ENCODE assay signal across 23 mouse cellular contexts in the genomic region with DNA sequence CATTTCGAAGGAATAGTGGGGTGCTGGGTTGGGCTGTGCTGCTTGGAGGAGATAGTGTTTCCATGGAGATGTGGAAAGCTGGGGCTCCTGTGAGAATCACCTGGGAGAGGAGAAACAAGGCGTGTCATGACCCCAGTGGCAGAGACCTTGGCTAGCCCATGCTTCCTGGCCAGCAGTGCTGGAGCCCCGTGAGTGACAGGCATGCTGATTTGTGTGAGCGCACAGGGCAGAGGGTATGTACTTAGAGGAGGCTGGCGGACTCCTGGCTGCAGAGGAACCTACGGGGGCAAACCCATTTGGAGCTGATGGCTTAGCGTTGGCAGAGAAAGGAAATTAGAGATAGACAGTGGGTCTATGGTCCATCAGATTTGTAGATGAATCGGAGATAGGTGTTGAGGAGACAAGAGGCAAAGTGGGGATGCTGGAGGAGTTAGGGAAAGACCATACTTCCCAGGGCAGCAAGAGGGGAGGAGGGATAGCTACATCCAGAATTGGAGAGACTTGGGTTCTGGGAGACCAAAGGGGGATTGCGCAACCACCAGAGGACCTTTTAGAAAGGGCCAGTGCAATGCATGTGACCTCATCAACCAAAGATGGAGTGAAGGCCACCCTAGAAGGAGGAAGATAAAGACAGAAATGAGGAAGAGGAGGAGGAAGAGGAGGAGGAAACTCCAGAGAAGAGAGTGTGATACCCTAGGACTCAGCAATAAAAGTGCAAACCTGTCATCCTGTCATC.
A peak's percentile ranks its signal among the peaks of the same experiment; 100 is the strongest.
DNase-seq lines count a peak whose midpoint lies in the region; ATAC-seq and TF ChIP-seq lines count a peak whose summit lies in the region.
"Had no signal": no experiment of that assay in that cellular context is flagged by ENCODE, and none has a peak within 500 bp of the region (broad histone marks: within the 10 kb centered on the region; RNA-seq: fewer than 3 reads in every experiment).

No protein-coding gene starts in this region.

- H3K79me3 ChIP-seq in C2C12 (ENCODE audit: low read depth): no peaks in the 10 kb centered on the region

- H3K9ac ChIP-seq in hindbrain, embryonic 11.5 days (ENCODE audit: low read depth, low read length): no peak overlapping the region
- no peak overlapping the region for H3K9ac ChIP-seq in hindbrain, embryonic 16.5 days (ENCODE audit: low read depth, low read length)
- H3K9ac ChIP-seq: embryonic facial prominence, embryonic 13.5 days; forebrain, embryonic 12.5 days; limb, embryonic 12.5 days; liver, postnatal 0 days; midbrain, embryonic 12.5 days had no signal

- no peak overlapping the region for H3ac ChIP-seq in C2C12 (ENCODE audit: control insufficient read depth, insufficient read length, low read depth)

- H3K27me3 ChIP-seq in hindbrain, embryonic 11.5 days (ENCODE audit: control insufficient read depth, insufficient read depth, low read length): peaks cover 6% of the 10 kb centered on the region
- peaks cover 3% of the 10 kb centered on the region; the same call in 1 of the 2 replicates for H3K27me3 ChIP-seq in hindbrain, embryonic 16.5 days (replicated peaks; ENCODE audit: control insufficient read depth, insufficient read depth, low read length)
- H3K27me3 ChIP-seq in C2C12 (ENCODE audit: control insufficient read depth, insufficient read depth, insufficient read length): no peaks in the 10 kb centered on the region
- H3K27me3 ChIP-seq: embryonic facial prominence, embryonic 13.5 days; limb, embryonic 12.5 days had no signal

- no peak overlapping the region for H3K4me2 ChIP-seq in hindbrain, embryonic 11.5 days (replicated peaks; ENCODE audit: low read depth, low read length)
- no peak overlapping the region for H3K4me2 ChIP-seq in hindbrain, embryonic 16.5 days (ENCODE audit: low read length)
- H3K4me2 ChIP-seq: embryonic facial prominence, embryonic 13.5 days; forebrain, embryonic 12.5 days; limb, embryonic 12.5 days; liver, embryonic 11.5 days; midbrain, embryonic 12.5 days had no signal

- 0 out of 2 replicates have a peak overlapping the region, but pooled peaks have one; percentile 17 for H3K27ac ChIP-seq in hindbrain, embryonic 11.5 days (ENCODE audit: low read depth, low read length)
- no peak overlapping the region for H3K27ac ChIP-seq in hindbrain, embryonic 16.5 days (ENCODE audit: low read depth, low read length)
- H3K27ac ChIP-seq: embryonic facial prominence, embryonic 13.5 days; forebrain, embryonic 12.5 days; gastrocnemius, adult 2 months; heart, embryonic 10.5 days; limb, embryonic 12.5 days; macrophage; midbrain, embryonic 12.5 days had no signal

- no peak for ATAC-seq in hindbrain, embryonic 11.5 days (ENCODE audit: low FRiP score)
- no peak for ATAC-seq in hindbrain, embryonic 16.5 days
- ATAC-seq: liver, postnatal 0 days had no signal

- WGBS in hindbrain, embryonic 11.5 days: 79% methylated on average over 9 of the region's 9 CpGs
- 71% methylated on average over 9 of the region's 9 CpGs for WGBS in hindbrain, embryonic 16.5 days

- 0 out of 2 replicates have a peak, but pooled peaks cover 2% of the 10 kb centered on the region for H3K4me1 ChIP-seq in hindbrain, embryonic 11.5 days (replicated peaks; ENCODE audit: control insufficient read depth, insufficient read depth, low read length)
- peaks cover 4% of the 10 kb centered on the region; the same call in 1 of the 2 replicates for H3K4me1 ChIP-seq in hindbrain, embryonic 16.5 days (ENCODE audit: control insufficient read depth, insufficient read depth, low read depth, low read length)
- H3K4me1 ChIP-seq: limb, embryonic 12.5 days had no signal

- no peak for TF ChIP-seq CTCF in C2C12 (IDR thresholded peaks at IDR 0.05; ENCODE audit: control insufficient read depth, insufficient read depth, insufficient read length)

- DNase-seq in hindbrain, embryonic 11.5 days (ENCODE audit: low spot score): no peak
- peak; percentile 25 for DNase-seq in lung, postnatal 36 days
- DNase-seq in lung, postnatal 10 days: no peak
- peak; percentile 55 for DNase-seq in retina, embryonic 14.5 days (ENCODE audit: low spot score)
- no peak for DNase-seq in spleen, postnatal 10 days (ENCODE audit: low spot score in 2 of 2)
- DNase-seq: adrenal gland, postnatal 14 days; B cell, adult 2 months; cerebellum, adult 2 months; cerebellum, postnatal 25 days; gastrocnemius, adult 2 months; kidney, adult 2 months; kidney, postnatal 36 days; liver, postnatal 0 days had no signal

- H3K79me2 ChIP-seq in C2C12 (ENCODE audit: control insufficient read depth, insufficient read depth): no peaks in the 10 kb centered on the region

- no peaks in the 10 kb centered on the region for H3K36me3 ChIP-seq in hindbrain, embryonic 11.5 days (ENCODE audit: control insufficient read depth, insufficient read depth, low read length)
- H3K36me3 ChIP-seq in hindbrain, embryonic 16.5 days (ENCODE audit: control insufficient read depth, insufficient read depth, low read length): no peaks in the 10 kb centered on the region
- H3K36me3 ChIP-seq in C2C12 (ENCODE audit: control insufficient read depth, insufficient read depth): no peaks in the 10 kb centered on the region
- H3K36me3 ChIP-seq: embryonic facial prominence, embryonic 13.5 days; forebrain, embryonic 12.5 days; limb, embryonic 12.5 days; midbrain, embryonic 12.5 days had no signal

- no peak overlapping the region for H3K4me3 ChIP-seq in hindbrain, embryonic 11.5 days (ENCODE audit: low read depth, low read length)
- H3K4me3 ChIP-seq in hindbrain, embryonic 16.5 days (ENCODE audit: low read length): no peak overlapping the region
- no peak overlapping the region for H3K4me3 ChIP-seq in C2C12 (ENCODE audit: insufficient read depth, poor library complexity, severe bottlenecking)
- H3K4me3 ChIP-seq: embryonic facial prominence, embryonic 13.5 days; erythroblast, embryonic 14.5 days; forebrain, embryonic 12.5 days; gastrocnemius, adult 2 months; heart, embryonic 10.5 days; limb, embryonic 12.5 days; midbrain, embryonic 12.5 days had no signal

- no peaks in the 10 kb centered on the region for H3K9me3 ChIP-seq in hindbrain, embryonic 11.5 days (ENCODE audit: control insufficient read depth, low read length)
- no peaks in the 10 kb centered on the region for H3K9me3 ChIP-seq in hindbrain, embryonic 16.5 days (ENCODE audit: control insufficient read depth, low read length)
- H3K9me3 ChIP-seq: embryonic facial prominence, embryonic 13.5 days; forebrain, embryonic 12.5 days; heart, embryonic 10.5 days; limb, embryonic 12.5 days; midbrain, embryonic 12.5 days had no signal

TF ChIP-seq in C2C12, 6 proteins besides CTCF, POLR2A, EP300 and RAD21:
- TF ChIP-seq CEBPB (IDR thresholded peaks at IDR 0.05; ENCODE audit: low read depth) (peak; percentile 60), MYOG (IDR thresholded peaks at IDR 0.05; ENCODE audit: control insufficient read depth, extremely low read depth, insufficient read length) (no peak), MYOD1 (IDR thresholded peaks at IDR 0.05; ENCODE audit: control insufficient read depth, insufficient read length, low read depth) (no peak), USF1 (IDR thresholded peaks at IDR 0.05; ENCODE audit: low read depth) (no peak)

Comparison
In these comparisons a context has a peak if more than half of its experiments do, and no peak if none do; other contexts are left out.
1. DNase-seq: peak in lung, postnatal 36 days (single experiment) and retina, embryonic 14.5 days (single experiment); none in hindbrain, embryonic 11.5 days (single experiment), lung, postnatal 10 days (single experiment) and spleen, postnatal 10 days (0 of 2).